Mouse (Mus musculus) heart, postnatal 25 days (tissue): ENCODE measurements at regions not wholly inside any gene's neighbourhood (a gene's known extent, or its start where the extent isn't known, plus 50 kb on each side); places are given as distances from the start of the nearest gene placed in this dataset.

Source experiments
- DNase-seq: peaks from one replicate; pipeline ENCODE4 v3.0.0; 2022; ENCODE audit warnings: low spot score
- intact Hi-C: fragments of 180-260 bp; cut with DNase I; formaldehyde crosslinking; loops from one replicate; pipeline ENCODE4 v1.15.1; 2025

GRCm38 (mm10) chr10:24433737-24434367 is 161.4 kb upstream of the Ccn2 start:
- intact Hi-C loops = no loop called here
- peak; percentile 15 for DNase-seq

DNA sequence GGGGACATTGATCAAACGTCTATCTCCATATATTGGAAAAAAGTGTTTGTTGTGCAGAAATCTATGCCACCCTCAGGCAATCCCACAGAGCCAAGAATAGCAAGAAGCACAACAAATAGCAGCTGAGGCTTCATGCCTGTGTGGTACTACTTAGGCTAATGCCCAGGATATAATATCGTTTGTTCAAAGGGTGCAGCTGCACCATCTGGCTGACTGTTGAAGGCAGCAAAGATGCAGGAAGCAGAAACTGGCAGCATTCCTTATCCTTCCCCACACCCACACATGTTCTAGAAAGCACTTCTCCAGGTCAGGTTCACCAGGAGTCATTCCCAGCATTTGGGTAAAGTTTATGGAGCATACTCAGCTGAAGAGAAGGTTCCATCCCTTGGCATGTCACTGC is 158.1 kb upstream of the Ccn2 start:
- intact Hi-C loops = no loop called here
- no peak for DNase-seq

GRCm38 (mm10) chr10:24444572-24444971 is 150.7 kb upstream of the Ccn2 start:
- intact Hi-C loops = no loop called here
- no peak for DNase-seq

GRCm38 (mm10) chr10:24445036-24445435 is 150.2 kb upstream of the Ccn2 start:
- no peak for DNase-seq
- intact Hi-C loops = no loop called here

GRCm38 (mm10) chr10:24446168-24446567 is 149.1 kb upstream of the Ccn2 start:
- DNase-seq = peak; percentile 3
- intact Hi-C loops = no loop called here

GRCm38 (mm10) chr10:24447135-24447534 is 148.1 kb upstream of the Ccn2 start:
- intact Hi-C loops = no loop called here
- DNase-seq = peak; percentile 42

DNA sequence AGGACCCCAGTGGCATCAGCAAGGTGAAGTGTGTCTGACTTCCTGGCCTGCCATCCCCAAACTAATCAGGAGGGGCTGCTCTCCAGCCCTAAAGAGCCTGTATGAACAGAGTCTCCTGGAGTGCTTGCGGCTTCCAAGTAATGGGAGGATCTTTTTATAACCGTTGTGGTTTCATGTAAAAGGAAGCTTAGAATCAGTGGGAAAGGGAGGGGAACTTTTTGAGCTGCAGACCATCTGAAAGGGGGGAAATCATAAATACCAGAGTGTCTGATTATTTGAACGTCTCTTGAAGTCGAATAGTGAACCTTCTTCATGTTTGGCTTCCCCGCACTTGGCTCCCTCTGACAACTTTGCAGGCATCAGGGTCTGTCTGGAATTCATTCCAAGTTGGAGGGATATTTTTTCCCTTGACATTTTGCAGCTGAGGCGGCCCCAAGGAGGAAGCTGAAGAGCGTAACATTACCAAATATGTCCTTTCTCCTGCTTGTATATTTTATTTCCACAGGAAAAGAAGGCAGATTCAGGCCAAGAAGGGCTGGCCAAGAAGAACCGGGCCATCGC is 147.2 kb upstream of the Ccn2 start:
- DNase-seq = peak; percentile 46
- intact Hi-C loops = no loop called here

DNA sequence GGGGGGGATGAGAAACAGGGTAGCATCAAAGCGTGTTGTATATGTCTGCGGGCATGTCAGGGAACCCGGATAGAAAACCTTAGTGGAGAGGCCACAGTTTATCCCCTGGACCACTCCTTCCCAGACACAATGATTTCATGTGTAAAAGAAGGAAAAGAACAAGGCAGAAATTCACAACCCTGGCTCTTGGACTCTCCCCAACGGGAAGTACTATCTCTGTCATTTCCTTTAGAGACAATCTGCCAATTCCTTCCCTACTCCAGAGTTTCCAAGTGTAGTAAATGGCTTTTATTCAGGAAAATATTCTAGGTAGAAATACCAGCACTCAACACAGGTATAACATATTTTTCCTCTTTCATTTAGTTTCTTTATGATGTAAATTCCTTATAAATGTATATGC is 141.7 kb upstream of the Ccn2 start:
- intact Hi-C loops = no loop called here
- no peak for DNase-seq

DNA sequence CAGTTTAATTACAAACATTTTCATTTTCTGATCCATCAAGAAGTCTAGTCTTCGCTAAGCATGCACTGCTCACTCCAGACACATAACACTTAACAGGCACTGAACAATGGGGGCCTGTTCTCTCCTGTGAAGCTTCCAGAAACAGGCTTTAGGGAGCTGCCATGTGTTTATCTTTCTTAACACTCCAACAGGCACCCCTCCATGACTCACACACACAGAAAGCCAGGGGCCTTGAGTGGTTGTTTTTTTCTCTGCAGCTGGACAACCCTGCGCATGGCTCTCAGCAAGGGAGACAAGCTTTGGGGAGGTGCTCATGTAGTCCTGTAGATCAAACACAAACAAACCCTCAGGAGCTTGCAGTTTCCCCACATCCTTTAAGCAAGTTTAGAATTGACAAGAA is 136.6 kb upstream of the Ccn2 start:
- intact Hi-C loops = no loop called here
- DNase-seq = no peak

DNA sequence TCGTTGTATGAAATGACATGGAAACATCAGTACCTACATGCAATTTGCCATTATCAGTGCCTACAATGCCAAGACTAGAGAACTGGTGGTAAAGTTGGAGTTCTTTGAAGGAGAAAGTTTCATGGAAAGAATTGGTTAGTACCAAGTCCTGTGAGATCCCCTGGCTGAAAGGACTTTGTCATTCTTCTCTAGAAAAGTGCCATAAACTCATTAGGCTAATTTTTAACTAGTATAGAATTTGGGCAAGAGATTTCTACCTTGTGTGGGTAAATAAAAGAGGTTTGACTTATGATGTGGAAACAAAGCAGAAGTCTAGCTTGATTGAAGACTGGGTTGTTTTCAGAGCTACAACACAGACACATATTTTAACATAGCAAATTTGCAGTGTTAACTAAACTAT is 131.4 kb upstream of the Ccn2 start:
- intact Hi-C loops = no loop called here
- no peak for DNase-seq

- intact Hi-C loops = no loop called here
- no peak for DNase-seq
Observed at GRCm38 (mm10) chr10:24464377-24464776, 130.9 kb upstream of the Ccn2 start.

DNA sequence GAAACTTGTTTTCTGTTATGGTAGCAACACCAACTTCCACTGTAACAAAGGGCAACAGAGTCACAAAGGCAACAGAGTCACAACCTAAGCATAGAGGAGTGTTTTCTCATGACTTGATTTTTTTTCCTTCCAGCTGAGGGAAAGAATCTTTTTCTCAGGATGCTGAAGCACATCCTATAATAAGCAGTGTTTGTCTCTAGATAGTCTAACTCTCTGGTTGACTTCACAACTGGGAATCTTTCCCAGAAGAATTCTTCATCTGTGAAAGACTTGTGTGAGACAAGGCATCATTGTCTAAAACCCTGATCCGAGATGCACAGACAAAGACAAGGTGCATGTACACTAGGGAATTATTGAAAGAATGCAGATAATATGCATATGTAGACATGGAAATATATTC is 125.5 kb upstream of the Ccn2 start:
- intact Hi-C loops = no loop called here
- no peak for DNase-seq

GRCm38 (mm10) chr10:24471521-24471920 is 123.7 kb upstream of the Ccn2 start:
- intact Hi-C loops = no loop called here
- DNase-seq = no peak

DNA sequence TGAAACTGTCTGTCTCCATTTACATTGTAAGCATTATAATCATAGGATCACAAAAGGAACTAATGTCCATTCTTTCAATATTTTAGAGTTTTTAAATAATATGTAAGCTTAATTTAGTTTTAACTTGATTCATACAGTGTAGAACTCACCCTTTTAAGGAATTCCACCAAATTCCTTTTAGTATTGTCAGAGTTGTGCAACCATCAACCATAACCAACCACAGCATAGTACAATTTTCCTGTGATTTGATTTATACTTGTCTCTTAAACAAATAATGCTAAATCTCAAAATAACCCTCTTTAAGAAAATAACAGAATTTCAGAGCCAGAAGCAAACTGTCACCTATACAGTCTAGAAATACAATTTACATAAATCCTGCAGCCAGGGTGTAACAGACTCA is 119.0 kb upstream of the Ccn2 start:
- intact Hi-C loops = no loop called here
- DNase-seq = no peak

- intact Hi-C loops = no loop called here
- no peak for DNase-seq
Observed at GRCm38 (mm10) chr10:24478535-24478934, 116.7 kb upstream of the Ccn2 start.

DNA sequence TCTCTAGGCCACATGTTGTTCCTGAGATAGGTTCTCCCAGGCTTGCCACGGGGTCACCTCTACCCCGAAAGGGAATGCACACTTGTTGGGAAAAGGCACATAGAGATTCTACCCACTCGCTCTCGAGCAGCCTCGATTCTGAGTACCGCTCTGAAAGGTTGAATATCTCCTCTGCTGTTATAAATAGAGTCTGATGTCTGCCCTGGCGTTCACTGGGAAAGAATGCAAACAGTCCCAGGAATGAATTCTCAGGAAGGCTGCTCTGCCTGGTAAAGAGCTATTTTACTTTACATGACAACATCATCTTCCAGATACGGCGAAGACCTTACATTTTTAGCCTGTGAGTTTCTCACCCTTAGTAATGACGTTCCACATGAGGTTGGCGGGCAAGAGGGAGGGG is 116.1 kb upstream of the Ccn2 start:
- DNase-seq = peak; percentile 9
- intact Hi-C loops = no loop called here

DNA sequence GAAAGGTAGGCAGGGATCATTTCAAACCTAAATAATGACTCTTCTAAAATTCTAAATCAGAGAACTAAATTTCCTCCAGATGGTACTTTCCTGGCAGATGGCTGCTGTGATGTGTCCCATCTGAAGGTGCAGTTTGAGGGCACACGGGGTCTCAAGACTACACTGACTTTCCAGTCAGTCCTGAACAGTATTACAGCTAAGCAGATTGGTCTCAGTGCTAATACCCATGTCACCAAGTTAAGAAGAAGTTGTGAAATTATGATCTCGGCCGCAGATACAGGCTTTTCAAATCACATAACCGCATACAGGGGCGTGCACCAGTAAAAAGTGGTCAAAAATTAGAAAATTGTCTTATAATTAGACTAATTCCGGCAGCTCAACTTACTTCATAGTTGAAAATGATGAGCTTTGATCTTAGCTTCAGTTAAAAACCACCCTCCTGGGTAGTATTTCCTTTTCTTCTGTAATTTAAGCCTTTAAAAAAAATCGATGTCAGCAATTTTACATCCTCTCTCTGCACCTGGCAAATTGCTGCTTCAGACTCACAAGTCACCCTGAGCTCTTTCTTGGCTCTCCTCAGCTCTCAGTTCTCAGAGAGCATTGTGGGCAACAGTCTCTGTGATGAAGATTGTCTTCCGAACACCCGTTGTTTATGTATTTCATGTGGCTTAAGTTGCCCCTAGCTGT is 113.2 kb upstream of the Ccn2 start:
- intact Hi-C loops = loop anchor here (5.0 kb wide), 1 partner anchor 115 kb away; the partner anchor contains the start of gene Ccn2
- DNase-seq = no peak

DNA sequence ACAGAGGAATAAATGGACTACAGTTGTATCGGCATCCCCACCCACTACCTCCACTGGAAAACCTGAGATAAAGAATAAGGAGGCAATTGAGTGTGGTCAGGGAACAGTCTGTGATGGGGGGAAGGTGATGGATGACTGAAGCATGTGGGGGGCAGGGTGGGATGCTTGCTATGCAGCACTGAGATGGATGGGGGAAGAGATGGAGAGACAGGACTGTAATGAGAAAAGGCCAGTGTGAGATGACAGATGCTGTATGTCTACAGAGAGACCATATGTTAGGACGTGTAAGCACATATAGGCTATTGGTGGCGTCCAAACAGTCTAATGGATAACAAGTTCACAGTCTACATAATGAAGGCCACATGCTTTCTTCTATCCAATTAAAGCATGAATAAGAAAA is 112.2 kb upstream of the Ccn2 start:
- intact Hi-C loops = loop anchor here (5.0 kb wide), 1 partner anchor 114 kb away; the partner anchor contains the start of gene Ccn2
- DNase-seq = no peak

DNA sequence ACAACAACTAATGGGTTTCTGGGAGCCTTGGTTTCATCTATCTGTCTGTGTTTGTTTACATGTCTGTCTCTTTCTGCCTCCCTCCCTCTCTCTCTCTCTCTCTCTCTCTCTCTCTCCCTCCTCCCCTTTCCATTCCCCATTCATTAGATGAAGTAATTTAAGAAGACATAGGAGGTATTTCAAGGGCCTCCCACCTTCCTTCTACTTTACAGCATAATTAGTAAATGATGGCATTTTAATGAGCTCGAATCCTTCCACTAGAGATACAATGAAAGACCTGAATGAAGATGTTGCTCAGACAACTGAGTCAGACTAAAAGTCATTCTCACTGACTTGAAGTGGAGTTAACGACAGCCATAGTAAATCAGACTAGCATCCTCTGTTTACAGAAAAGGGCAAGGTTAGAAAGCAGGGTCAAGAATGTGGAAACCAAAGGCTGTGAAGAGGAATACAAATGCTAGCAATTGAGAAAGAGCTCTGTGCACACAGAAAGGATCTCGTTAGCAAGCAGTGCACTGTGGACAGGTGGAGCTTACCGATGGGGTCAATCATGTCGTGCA is 111.1 kb upstream of the Ccn2 start:
- DNase-seq = no peak
- intact Hi-C loops = loop anchor here (5.0 kb wide), 1 partner anchor 113 kb away; the partner anchor contains the start of gene Ccn2

GRCm38 (mm10) chr10:24485461-24485860 is 109.8 kb upstream of the Ccn2 start:
- intact Hi-C loops = no loop called here
- DNase-seq = no peak

DNA sequence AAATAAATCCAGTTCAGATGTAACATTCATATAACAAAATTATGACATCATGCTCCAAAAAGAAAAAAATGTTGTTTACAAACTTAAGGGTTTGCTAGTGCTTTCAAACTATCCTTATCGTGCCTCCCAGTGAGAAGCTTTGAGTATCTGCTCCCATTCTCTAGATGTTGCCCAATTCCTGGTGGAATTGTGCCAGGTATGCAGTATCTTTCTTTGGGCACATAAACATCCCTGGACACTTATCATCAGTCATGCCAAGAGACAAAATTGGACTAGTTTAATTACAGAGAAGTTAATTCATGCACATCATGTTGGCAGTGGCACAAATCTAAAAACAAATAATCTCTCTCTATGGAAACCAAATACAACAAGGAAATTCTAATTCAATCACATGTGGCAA is 109.0 kb upstream of the Ccn2 start:
- intact Hi-C loops = no loop called here
- DNase-seq = no peak
